Mouse (Mus musculus) embryo, embryonic 10.5 days (tissue): ENCODE measurements around the gene Palm.

Experiments used
- DNase-seq: peaks from one replicate; pipeline ENCODE4 v3.0.0-alpha.2; 2015; ENCODE audit warnings: low spot score

Gene Palm

GRCm38 (mm10) chr10:79856280-79856679, 62.9 kb downstream of the Palm start:
- no peak for DNase-seq

GRCm38 (mm10) chr10:79856704-79857451, 63.5 kb downstream of the Palm start:
- no peak for DNase-seq

DNA sequence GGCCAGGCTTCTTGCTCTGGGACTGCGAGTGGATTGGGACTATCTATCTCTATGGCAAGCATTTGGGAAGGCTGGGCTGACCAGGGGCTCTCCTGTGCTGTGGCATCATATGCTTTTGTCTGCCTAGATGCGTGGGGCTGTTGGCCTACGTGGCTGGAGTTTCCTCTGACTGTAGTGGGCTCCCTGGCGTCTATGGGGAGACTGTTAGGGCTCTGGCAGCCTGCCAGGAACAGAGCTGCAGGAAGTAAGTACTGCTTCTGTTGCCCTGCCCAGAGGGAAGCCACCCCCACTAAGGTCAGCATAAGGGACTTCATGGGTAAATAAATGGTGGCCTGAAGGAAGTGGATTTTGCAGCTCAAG, 64.1 kb downstream of the Palm start:
- no peak for DNase-seq

GRCm38 (mm10) chr10:79857894-79858293, 64.5 kb downstream of the Palm start:
- DNase-seq = no peak

GRCm38 (mm10) chr10:79858416-79859074, 65.2 kb downstream of the Palm start:
- DNase-seq = no peak

DNA sequence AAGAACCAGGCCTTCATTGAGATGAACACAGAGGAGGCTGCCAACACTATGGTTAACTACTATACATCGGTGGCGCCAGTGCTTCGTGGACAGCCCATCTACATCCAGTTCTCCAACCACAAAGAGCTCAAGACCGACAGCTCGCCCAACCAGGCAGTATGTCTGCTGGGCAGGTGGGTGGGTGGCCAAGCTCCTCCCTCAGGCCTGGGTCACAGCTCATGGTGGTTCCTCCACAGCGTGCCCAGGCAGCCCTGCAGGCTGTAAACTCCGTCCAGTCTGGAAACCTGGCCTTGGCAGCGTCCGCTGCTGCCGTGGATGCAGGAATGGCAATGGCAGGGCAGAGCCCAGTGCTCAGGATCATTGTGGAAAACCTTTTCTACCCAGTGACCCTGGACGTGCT, 65.7 kb downstream of the Palm start:
- no peak for DNase-seq

DNA sequence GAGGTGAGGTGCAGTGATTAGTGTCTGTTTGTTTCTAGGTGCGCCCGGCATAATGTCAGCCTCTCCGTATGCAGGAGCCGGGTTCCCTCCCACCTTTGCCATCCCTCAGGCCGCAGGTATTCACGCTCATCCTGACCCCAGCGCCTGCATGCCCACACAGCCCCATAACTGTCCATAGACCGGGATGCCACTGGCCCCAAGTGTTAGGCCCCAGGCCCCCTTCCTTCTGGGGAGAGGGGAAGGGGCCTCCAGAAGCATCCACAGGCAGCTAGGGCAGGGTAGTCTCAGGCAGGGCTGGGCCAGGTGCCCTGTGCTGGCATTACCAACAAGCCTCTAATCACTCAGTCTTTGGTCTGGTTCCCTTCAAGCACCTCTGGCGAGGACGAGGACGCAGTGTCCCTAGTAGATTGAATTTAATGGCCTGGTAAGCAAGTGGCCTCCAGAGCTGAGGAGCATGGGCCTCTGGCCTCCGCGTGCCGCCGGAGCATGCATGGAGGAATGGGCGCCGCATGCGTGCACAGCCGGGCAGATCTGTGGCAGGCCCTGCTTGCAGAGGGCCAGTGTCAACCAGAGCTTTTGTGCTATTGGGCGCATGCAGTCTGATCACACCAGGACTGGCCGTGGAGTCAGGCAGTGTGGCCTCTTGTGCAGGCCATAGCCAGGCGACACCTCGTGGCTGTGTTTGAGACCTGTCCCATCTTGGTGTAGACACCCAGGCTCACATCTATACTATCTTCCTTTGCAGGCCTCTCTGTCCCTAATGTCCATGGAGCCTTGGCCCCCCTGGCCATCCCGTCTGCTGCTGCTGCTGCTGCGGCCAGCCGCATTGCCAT, 66.9 kb downstream of the Palm start:
- no peak for DNase-seq

DNA sequence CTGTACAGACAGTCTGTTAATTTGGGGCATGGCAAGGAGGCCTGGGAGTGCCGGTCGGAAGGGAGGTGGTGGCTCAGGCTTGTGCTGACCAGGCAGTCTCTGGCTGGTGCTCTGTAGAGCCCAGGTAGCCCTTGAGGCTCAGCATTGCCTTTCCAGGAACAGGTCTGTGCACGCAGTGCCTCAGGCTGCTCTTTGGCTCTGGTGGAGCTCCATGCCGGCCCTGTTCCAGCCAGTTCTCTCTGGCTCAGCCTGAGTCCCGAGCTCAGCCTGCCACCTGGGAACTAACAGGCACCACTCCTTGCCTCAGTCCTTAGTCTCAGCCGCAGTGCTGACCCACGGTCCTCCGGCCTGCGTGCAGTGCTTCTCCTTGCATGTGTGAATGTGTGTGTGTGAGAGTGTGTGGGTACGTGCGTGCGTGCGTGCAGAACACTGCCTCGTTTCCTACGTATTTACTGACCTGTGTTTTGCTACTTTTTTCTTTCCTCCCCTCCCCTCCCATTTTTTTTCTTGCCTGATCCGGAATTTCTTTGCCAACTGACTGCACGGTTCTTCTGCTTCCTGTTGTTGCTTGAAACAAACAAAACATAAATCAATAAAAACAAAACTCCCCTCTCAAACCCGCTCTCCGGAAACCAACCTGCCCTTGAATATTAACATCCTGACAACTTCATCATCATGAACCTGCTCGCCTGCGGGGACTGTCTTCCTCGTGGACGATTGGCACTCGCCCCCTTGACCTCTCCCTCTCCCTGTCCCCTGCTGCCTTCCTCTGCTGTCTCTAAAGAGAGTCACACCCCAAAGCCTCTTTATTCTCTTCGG, 68.1 kb downstream of the Palm start:
- DNase-seq = no peak

GRCm38 (mm10) chr10:79862049-79862788, 68.8 kb downstream of the Palm start:
- no peak for DNase-seq

- DNase-seq = no peak
These were observed 69.6 kb downstream of the Palm start for GRCm38 (mm10) chr10:79862925-79863324.

DNA sequence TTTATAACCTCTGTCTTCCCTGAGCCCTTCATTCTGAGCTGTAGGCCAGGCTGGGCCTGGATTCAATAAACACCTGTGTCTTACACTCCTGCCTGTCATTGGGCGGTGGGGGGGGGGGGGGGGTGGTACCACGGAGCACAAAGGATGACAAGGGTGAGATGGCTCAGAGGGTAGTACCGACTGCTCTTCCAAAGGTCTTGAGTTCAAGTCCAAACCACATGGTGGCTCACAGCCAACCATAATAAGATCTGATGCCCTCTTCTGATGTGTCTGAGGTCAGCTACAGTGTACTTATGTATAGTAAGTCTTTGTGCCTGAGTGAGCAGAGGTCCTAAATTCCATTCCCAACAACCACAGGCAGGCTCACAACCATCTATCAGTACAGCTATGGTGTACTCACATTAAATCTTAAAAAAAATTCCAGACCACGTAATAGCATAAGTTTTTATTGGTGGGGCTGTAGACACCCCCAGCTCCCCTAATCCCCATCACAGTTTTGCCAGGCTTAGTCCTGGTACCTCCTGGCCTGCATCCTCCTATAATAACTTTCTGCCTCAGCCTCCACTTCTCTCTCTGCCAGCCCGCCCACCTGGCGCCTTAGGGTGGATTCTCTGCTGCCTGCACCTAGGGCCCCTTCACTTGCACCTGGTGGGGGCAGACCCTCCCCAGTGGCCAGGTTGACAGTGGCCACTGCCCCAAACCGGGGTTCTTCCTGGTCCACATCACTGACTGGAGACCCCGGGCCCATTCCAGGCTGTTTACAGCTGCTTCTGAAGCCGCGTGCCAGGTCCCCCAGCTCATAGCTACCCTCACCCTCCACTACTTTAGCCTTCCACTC, 71.2 kb downstream of the Palm start:
- DNase-seq = peak; percentile 37

- DNase-seq = no peak
These were observed 71.8 kb downstream of the Palm start for GRCm38 (mm10) chr10:79865189-79865601.

DNA sequence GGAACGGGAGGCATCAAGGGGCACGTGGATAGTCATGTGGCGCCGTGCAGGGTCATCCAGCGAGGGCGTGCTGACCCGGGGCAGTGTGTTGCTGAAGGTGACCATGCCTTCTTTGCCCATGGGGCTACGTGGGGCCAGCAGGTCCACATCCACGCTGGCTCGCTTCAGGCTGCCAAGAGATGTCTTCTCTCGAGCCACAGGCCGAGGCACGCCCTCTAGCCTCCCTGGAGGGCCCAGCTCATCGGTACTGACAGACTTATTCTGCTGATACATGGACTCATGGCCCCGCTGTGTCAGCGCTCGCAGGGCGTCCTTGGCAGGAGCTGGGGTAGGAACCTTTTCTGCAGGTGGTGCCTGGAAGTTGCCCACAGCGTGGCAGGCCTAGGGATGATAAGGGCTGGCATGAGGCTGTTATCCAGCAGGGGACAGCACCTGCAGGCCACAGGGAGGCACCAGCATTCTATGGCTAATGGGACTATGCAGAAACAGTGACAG, 72.5 kb downstream of the Palm start:
- DNase-seq = no peak

- DNase-seq = no peak
These were observed 73.2 kb downstream of the Palm start for GRCm38 (mm10) chr10:79866601-79867000.
